Comparison of ENCODE assay signal across 15 mouse cellular contexts in the genomic region with DNA sequence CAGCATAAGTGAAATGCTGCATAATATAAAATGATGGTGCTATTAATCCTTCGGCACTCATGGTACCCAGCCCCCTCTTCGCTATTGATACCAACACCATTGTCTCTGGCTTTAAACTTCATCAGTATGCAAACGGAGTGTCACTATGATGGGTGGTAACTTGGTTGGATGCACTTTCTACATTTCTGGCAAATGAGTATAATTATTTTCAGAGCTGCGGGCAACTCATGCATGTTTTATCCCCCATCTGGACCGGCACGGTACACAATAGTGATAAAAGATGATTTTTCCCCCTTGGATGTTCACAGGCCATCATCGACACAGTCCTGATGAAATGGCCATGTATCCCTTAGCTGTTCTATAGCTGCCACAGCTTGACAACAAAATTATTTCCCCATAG.
DNase-seq lines count a peak whose midpoint lies in the region; ATAC-seq and TF ChIP-seq lines count a peak whose summit lies in the region.
"Had no signal": no experiment of that assay in that cellular context is flagged by ENCODE, and none has a peak within 500 bp of the region (broad histone marks: within the 10 kb centered on the region; RNA-seq: fewer than 3 reads in every experiment).

No protein-coding gene starts in this region.

- no peaks in the 10 kb centered on the region for H3K27me3 ChIP-seq in forebrain, postnatal 0 days (ENCODE audit: insufficient read depth, low read length)
- H3K27me3 ChIP-seq in midbrain, embryonic 10.5 days (ENCODE audit: low read depth, poor library complexity, severe bottlenecking): no peaks in the 10 kb centered on the region; the same call in 1 of the 2 replicates
- H3K27me3 ChIP-seq in neural tube, embryonic 13.5 days: no peaks in the 10 kb centered on the region
- H3K27me3 ChIP-seq: heart, embryonic 13.5 days; kidney, embryonic 15.5 days; liver, embryonic 12.5 days had no signal

- no peak for TF ChIP-seq CTCF in layer of hippocampus, adult 2 months (conservative IDR thresholded peaks at IDR 0.05)
- TF ChIP-seq CTCF in forebrain, postnatal 0 days (IDR thresholded peaks at IDR 0.05; ENCODE audit: low read depth): no peak

- no peak for DNase-seq in layer of hippocampus, adult 2 months (ENCODE audit: low spot score in 2 of 2)
- DNase-seq in layer of hippocampus, postnatal 10 days (ENCODE audit: low spot score in 2 of 2): no peak
- peak; percentile 54 for DNase-seq in forebrain, postnatal 0 days
- peak; percentile 10 for DNase-seq in midbrain, embryonic 10.5 days (ENCODE audit: low spot score)
- no peak for DNase-seq in ovary, postnatal 36 days (ENCODE audit: low spot score)
- no peak for DNase-seq in right cerebral cortex, postnatal 36 days (ENCODE audit: low spot score in 2 of 2)
- DNase-seq in thymus, postnatal 25 days: no peak
- DNase-seq: adrenal gland, postnatal 36 days had no signal

- peak; percentile 34 for ATAC-seq in forebrain, postnatal 0 days
- peak; percentile 88 for ATAC-seq in neural tube, embryonic 13.5 days (ENCODE audit: low read depth)
- ATAC-seq: liver, embryonic 12.5 days had no signal

- H3K4me1 ChIP-seq in forebrain, postnatal 0 days (ENCODE audit: insufficient read depth): peaks cover 25% of the 10 kb centered on the region
- peaks cover 37% of the 10 kb centered on the region for H3K4me1 ChIP-seq in midbrain, embryonic 10.5 days
- peaks cover 44% of the 10 kb centered on the region for H3K4me1 ChIP-seq in neural tube, embryonic 13.5 days (replicated peaks)
- H3K4me1 ChIP-seq: liver, embryonic 12.5 days; megakaryocyte, embryonic 14.5 days had no signal

- WGBS in forebrain, postnatal 0 days: 15% methylated on average over 7 of the region's 7 CpGs
- WGBS in midbrain, embryonic 10.5 days: 88% methylated on average over 7 of the region's 7 CpGs
- 32% methylated on average over 7 of the region's 7 CpGs for WGBS in neural tube, embryonic 13.5 days

- no peaks in the 10 kb centered on the region for H3K36me3 ChIP-seq in forebrain, postnatal 0 days (ENCODE audit: insufficient read depth)
- H3K36me3 ChIP-seq in midbrain, embryonic 10.5 days: no peaks in the 10 kb centered on the region
- no peaks in the 10 kb centered on the region for H3K36me3 ChIP-seq in neural tube, embryonic 13.5 days
- H3K36me3 ChIP-seq: embryonic facial prominence, embryonic 10.5 days; heart, embryonic 13.5 days; kidney, embryonic 15.5 days; liver, embryonic 12.5 days had no signal

- H3K9ac ChIP-seq in forebrain, postnatal 0 days: peak overlapping the region; percentile 31; the same call in 1 of the 2 replicates
- 0 out of 2 replicates have a peak overlapping the region, but pooled peaks have one; percentile 62 for H3K9ac ChIP-seq in neural tube, embryonic 13.5 days
- H3K9ac ChIP-seq: heart, embryonic 13.5 days; kidney, embryonic 15.5 days; liver, embryonic 12.5 days had no signal

- H3K4me2 ChIP-seq in forebrain, postnatal 0 days (ENCODE audit: low read depth): no peak overlapping the region
- peak overlapping the region; percentile 33; the same call in 1 of the 2 replicates for H3K4me2 ChIP-seq in neural tube, embryonic 13.5 days
- H3K4me2 ChIP-seq: heart, embryonic 13.5 days; kidney, embryonic 15.5 days; liver, embryonic 12.5 days had no signal

- peak overlapping the region; percentile 75 for H3K27ac ChIP-seq in layer of hippocampus, adult 2 months
- H3K27ac ChIP-seq in forebrain, postnatal 0 days (ENCODE audit: low read depth, low read length): peak overlapping the region; percentile 79
- peak overlapping the region; percentile 85 for H3K27ac ChIP-seq in midbrain, embryonic 10.5 days (replicated peaks)
- H3K27ac ChIP-seq in neural tube, embryonic 13.5 days (replicated peaks): peak overlapping the region; percentile 98
- H3K27ac ChIP-seq: embryonic facial prominence, embryonic 10.5 days; heart, embryonic 13.5 days; kidney, embryonic 15.5 days; liver, embryonic 12.5 days had no signal

- H3K4me3 ChIP-seq in layer of hippocampus, adult 2 months: no peak overlapping the region
- no peak overlapping the region for H3K4me3 ChIP-seq in forebrain, postnatal 0 days (ENCODE audit: low read depth, low read length)
- no peak overlapping the region for H3K4me3 ChIP-seq in midbrain, embryonic 10.5 days
- no peak overlapping the region for H3K4me3 ChIP-seq in neural tube, embryonic 13.5 days
- H3K4me3 ChIP-seq: embryonic facial prominence, embryonic 10.5 days; erythroblast, embryonic 14.5 days; heart, embryonic 13.5 days; kidney, embryonic 15.5 days; liver, embryonic 12.5 days; megakaryocyte, embryonic 14.5 days had no signal

- no peaks in the 10 kb centered on the region for H3K9me3 ChIP-seq in forebrain, postnatal 0 days (ENCODE audit: low read length)
- no peaks in the 10 kb centered on the region for H3K9me3 ChIP-seq in midbrain, embryonic 10.5 days (replicated peaks)
- peaks cover 4% of the 10 kb centered on the region; the same call in 1 of the 2 replicates for H3K9me3 ChIP-seq in neural tube, embryonic 13.5 days
- H3K9me3 ChIP-seq: embryonic facial prominence, embryonic 10.5 days; heart, embryonic 13.5 days; kidney, embryonic 15.5 days; liver, embryonic 12.5 days had no signal

Comparison
In these comparisons a context has a peak if more than half of its experiments do, and no peak if none do; other contexts are left out.
1. DNase-seq: peak in forebrain, postnatal 0 days (single experiment) and midbrain, embryonic 10.5 days (single experiment); none in layer of hippocampus, adult 2 months (0 of 2), layer of hippocampus, postnatal 10 days (0 of 2), ovary, postnatal 36 days (single experiment), right cerebral cortex, postnatal 36 days (0 of 2) and thymus, postnatal 25 days (single experiment).
2. Peak in every context shown above with its lines, with median percentiles within 50 percentile points of each other: H3K27ac ChIP-seq.